Mouse (Mus musculus) hindbrain, embryonic 13.5 days (tissue): ENCODE results near the gene 9430097D07Rik. TPM values are rescaled to one million over a fixed set of nuclear protein-coding genes. Genes with fewer than 3 reads are reported as not detected.
A peak's percentile ranks its signal among the peaks of the same experiment; 100 is the strongest.

Source experiments
- ATAC-seq: fragments of 200-750 bp; cut with Nextera tagmentation; 2 replicates; pipeline ENCODE4 v1.8.0; 2017; ENCODE audit warnings: moderate TSS enrichment; ENCODE audit not compliant: low FRiP score
- H3K27ac ChIP-seq: fragments of 300-500 bp; sonication (generic); 2 replicates; pipeline ENCODE4 v1.5.1; 2015; ENCODE audit warnings: inconsistent platforms, mild to moderate bottlenecking, moderate library complexity
- H3K27me3 ChIP-seq: fragments of 300-500 bp; sonication (generic); 2 replicates; pipeline ENCODE4 v1.6.1; 2015; ENCODE audit warnings: mild to moderate bottlenecking, inconsistent platforms
- H3K36me3 ChIP-seq: fragments of 300-500 bp; sonication (generic); 2 replicates; pipeline ENCODE4 v1.6.1; 2015; ENCODE audit warnings: mild to moderate bottlenecking, inconsistent platforms
- H3K4me1 ChIP-seq: fragments of 300-500 bp; sonication (generic); replicated peaks from 2 replicates; pipeline ENCODE4 v1.6.1; 2015; ENCODE audit warnings: inconsistent platforms
- H3K4me2 ChIP-seq: fragments of 300-500 bp; sonication (generic); 2 replicates; pipeline ENCODE4 v1.6.1; 2015; ENCODE audit warnings: inconsistent platforms, mild to moderate bottlenecking, moderate library complexity
- H3K4me3 ChIP-seq: fragments of 300-500 bp; sonication (generic); 2 replicates; pipeline ENCODE4 v1.5.1; 2015; ENCODE audit warnings: mild to moderate bottlenecking, inconsistent platforms
- H3K9ac ChIP-seq: fragments of 300-500 bp; sonication (generic); 2 replicates; pipeline ENCODE4 v1.6.1; 2015; ENCODE audit warnings: mild to moderate bottlenecking, inconsistent platforms
- H3K9me3 ChIP-seq: fragments of 300-500 bp; sonication (generic); 2 replicates; pipeline ENCODE4 v1.6.1; 2016; ENCODE audit warnings: inconsistent platforms
- WGBS: fragments of 180-500 bp; shearing (Covaris S2); methylation state at CpG from one replicate; pipeline ENCODE4 v1.1.7; 2015; 5-methylcytosine and 5-hydroxymethylcytosine counted together
- polyA plus RNA-seq: library from polyadenylated mRNA; unstranded; fragments of >200 nt; fragmentation: Nextera tagmentation; extraction: Ambion mirVana; gene quantifications from 2 replicates; pipeline ENCODE4 v1.2.1, GENCODE M21; 2015

Gene 9430097D07Rik
- polyA plus RNA-seq, 1 experiment from 2014 or later = 0.56 TPM

DNA sequence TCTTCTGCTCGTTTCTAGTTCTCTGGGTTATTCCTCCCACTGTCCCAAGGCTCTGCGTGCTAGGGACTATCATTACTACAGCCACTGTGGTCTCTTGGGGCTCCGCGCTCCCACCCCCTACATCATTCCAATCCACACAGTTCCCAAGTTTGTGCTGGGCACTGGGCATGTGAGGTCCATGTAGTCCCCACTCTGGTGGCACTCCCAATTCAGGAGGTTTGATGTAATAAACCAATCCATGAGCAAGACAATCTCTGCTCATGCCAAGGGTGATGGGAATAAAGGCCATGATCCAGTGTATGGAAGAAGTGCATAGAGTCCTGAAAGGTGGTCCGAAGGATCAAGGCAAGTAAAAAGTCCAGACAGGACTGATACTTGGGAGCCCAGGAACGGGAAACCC, 987 bp downstream of the 9430097D07Rik start, which contains the start of gene Pip5kl1:
TSS of gene Pip5kl1 (plus strand) at position 301 of the 400 bp plus-strand sequence.
- Histone ChIP-seq H3K27ac (peak within 1 kb of the TSS; percentile 40; the same call in 1 of the 2 replicates), H3K4me3 (peak within 1 kb of the TSS; percentile 47), H3K4me1 (peaks cover 31% of the 10 kb centered on the region), H3K4me2 (peak within 1 kb of the TSS; percentile 91), H3K36me3 (peaks cover 11% of the 10 kb centered on the region), H3K27me3 (peaks cover 34% of the 10 kb centered on the region), H3K9me3 (no peaks in the 10 kb centered on the region), H3K9ac (peak within 1 kb of the TSS; percentile 76)
- no peak for ATAC-seq
- WGBS = 79% methylated on average over 6 of the region's 6 CpGs

DNA sequence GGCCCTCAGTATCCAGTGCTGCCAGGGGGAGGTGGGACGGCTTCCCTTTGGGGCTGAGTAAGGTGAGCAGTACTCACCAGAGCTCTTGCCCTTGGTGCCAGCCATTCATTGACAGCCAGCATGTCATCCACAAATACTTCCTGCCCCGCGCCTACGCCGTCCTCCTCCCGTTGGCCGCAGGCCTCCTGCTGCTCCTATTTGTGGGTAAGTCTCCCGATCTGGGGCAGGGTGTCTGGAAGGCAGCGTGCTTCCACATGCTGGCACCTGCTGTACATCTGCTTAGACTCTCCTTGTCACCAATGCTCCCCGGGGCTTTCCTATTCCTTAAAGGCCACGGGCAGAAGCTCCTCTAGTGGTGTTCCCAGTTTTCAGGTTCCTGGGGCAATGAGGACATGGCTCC, 3.3 kb downstream of the 9430097D07Rik start:
- ATAC-seq = no peak
- H3K27ac ChIP-seq = no peak overlapping the region
- WGBS = 92% methylated on average over 11 of the region's 11 CpGs
- no peaks in the 10 kb centered on the region for H3K9me3 ChIP-seq
- peaks cover 11% of the 10 kb centered on the region for H3K27me3 ChIP-seq
- no peak overlapping the region for H3K4me3 ChIP-seq
- H3K4me1 ChIP-seq = peaks cover 31% of the 10 kb centered on the region
- H3K4me2 ChIP-seq = peak overlapping the region; percentile 93; the same call in 1 of the 2 replicates
- H3K36me3 ChIP-seq = peaks cover 31% of the 10 kb centered on the region
- no peak overlapping the region for H3K9ac ChIP-seq

DNA sequence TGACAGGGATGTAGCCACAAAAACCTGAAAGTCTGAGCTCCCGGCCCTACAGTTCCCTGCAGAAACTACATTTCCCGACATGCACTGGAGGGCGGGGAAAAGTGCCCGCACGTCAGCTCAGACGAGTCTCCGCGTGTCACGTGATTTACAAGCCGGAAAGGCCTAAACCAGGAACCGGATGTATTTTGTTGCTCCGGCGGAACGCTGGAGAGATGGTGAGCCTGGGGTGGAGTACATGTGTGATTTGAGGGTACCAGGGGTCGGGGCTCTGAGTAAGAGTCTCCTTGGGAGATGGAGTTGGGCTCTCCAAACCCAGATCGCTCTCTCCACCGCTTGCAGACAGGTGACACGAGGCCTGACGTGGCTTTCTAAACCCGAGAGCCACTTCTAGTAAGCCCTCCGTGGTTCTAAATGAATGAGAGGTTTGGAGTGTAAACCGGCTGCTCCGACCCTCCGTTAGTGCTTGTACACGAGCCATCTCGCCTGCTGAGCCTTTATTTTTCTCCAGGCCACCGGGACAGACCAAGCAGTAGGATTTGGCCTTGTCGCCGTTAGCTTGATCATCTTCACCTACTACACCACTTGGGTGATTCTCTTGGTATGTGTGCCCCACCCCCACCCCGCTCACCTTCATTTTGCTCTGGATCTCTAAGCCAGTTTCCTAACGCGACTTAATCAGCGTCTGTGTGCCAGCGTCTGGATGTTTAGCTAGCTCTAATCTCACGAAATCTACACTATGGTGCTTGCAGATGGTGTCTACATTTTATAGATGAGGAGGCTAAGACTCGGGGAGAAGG, 4.6 kb downstream of the 9430097D07Rik start, which contains the start of gene Dpm2:
TSS of gene Dpm2 (plus strand) at position 161 of the 797 bp plus-strand sequence.
- Histone ChIP-seq H3K9ac (peak within 1 kb of the TSS; percentile 84), H3K4me2 (peak within 1 kb of the TSS; percentile 93), H3K36me3 (peaks cover 42% of the 10 kb centered on the region), H3K4me3 (peak within 1 kb of the TSS; percentile 85), H3K27ac (peak within 1 kb of the TSS; percentile 73), H3K4me1 (peaks cover 27% of the 10 kb centered on the region), H3K27me3 (no peaks in the 10 kb centered on the region), H3K9me3 (no peaks in the 10 kb centered on the region)
- 2% methylated on average over 36 of the region's 36 CpGs for WGBS
- peak; percentile 81 for ATAC-seq

DNA sequence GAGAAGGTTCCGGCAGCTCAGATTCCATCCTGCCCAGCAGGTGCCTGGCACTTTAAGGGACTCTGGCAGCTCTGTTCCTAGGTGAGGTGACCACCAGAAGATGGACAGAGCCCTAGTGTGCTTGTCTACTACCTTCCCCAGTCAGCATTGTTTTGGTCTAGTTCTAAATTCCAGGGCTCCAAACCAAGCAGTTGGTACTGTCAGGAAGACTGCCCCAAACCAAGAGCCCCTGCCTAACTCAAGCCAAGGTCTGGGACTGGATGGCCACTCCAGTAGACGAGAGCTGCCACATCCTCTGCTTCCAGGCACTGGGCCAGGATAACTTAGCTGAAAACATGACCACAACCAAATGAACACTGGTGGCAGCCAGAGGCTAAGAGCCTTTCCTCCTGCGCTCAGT, 6.5 kb downstream of the 9430097D07Rik start:
- H3K9me3 ChIP-seq = no peaks in the 10 kb centered on the region
- ATAC-seq = no peak
- WGBS = 90% methylated on average over 3 of the region's 3 CpGs
- H3K36me3 ChIP-seq = peaks cover 61% of the 10 kb centered on the region
- H3K27me3 ChIP-seq = no peaks in the 10 kb centered on the region
- peaks cover 15% of the 10 kb centered on the region for H3K4me1 ChIP-seq
- H3K4me2 ChIP-seq = no peak overlapping the region
- no peak overlapping the region for H3K4me3 ChIP-seq
- H3K9ac ChIP-seq = no peak overlapping the region
- no peak overlapping the region for H3K27ac ChIP-seq

DNA sequence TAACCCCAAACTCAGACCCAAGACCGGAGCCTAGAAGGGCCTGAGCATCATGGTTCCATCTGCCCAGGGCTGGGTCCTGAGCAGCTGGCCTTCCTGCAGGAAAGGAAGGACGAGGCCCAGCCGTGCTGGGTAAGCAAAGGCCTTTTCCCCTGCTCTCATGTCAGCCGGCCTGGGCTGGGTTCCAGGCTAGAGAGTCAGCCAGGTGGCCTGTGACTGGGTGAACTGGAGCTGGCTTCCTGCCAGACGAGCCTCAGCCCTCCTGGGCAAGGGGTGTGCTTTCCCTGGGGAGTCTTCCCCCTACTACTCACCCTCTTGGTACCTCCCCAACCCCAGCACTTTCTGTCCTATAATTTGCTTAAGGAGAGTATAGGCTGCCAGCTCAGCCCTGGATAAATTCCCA, 7.3 kb downstream of the 9430097D07Rik start:
- Histone ChIP-seq H3K4me3 (no peak overlapping the region), H3K27me3 (no peaks in the 10 kb centered on the region), H3K4me2 (no peak overlapping the region), H3K4me1 (peaks cover 15% of the 10 kb centered on the region), H3K36me3 (peaks cover 65% of the 10 kb centered on the region), H3K9ac (0 out of 2 replicates have a peak overlapping the region, but pooled peaks have one; percentile 9), H3K27ac (no peak overlapping the region), H3K9me3 (no peaks in the 10 kb centered on the region)
- ATAC-seq = no peak
- 75% methylated on average over 5 of the region's 5 CpGs for WGBS

DNA sequence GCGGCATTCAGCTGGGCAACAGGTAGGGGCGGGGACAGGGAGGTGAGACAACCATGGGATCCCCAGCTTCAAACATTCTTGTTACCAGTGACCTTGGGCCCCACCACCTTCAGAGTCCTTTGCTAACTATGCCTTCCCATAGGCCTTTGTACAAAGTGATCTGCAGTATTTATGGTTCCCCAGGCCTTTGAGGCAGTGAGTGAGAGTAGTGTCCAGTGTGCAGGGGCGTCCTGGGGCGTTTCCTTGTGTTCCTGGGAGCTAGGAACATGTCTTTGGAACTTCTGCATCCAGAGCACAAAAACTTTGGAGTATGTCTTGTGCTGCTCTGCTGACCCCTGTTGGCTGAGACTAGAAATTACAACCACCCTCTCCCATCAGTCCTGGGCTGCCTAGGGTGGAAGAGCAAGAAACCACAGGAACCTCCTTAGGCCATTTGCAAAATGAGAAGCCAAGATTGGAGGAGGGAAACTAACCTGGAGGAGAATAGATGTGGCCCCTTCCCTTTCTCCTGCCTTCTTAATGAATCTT, 8.9 kb downstream of the 9430097D07Rik start:
- no peak for ATAC-seq
- Histone ChIP-seq H3K9ac (no peak overlapping the region), H3K36me3 (peaks cover 71% of the 10 kb centered on the region), H3K9me3 (no peaks in the 10 kb centered on the region), H3K27ac (0 out of 2 replicates have a peak overlapping the region, but pooled peaks have one; percentile 30), H3K4me1 (peaks cover 6% of the 10 kb centered on the region), H3K4me2 (no peak overlapping the region), H3K4me3 (no peak overlapping the region), H3K27me3 (no peaks in the 10 kb centered on the region)
- WGBS = 49% methylated on average over 4 of the region's 4 CpGs

DNA sequence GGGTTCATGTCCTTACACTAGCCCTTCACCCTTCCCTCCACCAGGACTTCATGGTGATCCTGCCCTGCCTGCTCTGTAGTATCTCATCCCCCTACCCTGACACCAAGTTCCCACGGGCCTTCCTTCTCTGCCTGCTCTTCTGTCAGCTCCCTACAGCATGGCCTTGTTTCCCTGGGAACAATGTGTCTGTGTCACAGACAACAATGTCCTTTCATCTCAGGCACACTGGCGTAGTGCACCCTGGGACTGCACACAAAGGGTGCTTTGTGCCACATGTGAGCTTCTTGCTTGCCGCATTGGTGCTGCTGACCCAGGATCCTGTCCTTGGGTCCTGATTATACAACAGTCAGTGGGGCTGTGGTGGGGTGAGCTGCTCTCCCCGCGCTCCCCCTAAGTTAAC, 15.9 kb downstream of the 9430097D07Rik start:
- Histone ChIP-seq H3K4me2 (peak overlapping the region; percentile 19; the same call in 1 of the 2 replicates), H3K27ac (peak overlapping the region; percentile 84), H3K27me3 (no peaks in the 10 kb centered on the region), H3K36me3 (peaks cover 30% of the 10 kb centered on the region), H3K4me1 (peaks cover 60% of the 10 kb centered on the region), H3K9ac (peak overlapping the region; percentile 49; the same call in 1 of the 2 replicates), H3K4me3 (no peak overlapping the region), H3K9me3 (no peaks in the 10 kb centered on the region)
- 10% methylated on average over 5 of the region's 5 CpGs for WGBS
- ATAC-seq = peak; percentile 84

DNA sequence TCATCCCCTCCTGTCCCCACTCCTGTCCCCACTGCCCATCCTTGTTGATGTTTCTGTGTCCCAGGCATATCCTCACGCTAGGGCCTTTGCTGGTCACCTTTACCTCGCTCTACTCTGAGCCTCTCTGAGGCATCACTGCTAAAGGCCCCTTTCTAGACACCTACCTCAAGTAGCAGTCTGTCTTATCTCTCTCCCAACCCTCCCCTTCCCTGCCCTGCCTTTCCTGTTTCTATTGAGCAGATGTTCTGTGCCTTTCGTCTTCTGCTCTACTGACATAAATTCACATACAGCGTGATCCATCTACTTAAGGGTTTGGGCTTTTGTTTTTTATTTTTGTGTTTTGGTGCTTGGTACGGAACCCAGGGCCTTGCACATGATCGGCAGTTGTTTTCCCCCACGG, 19.5 kb downstream of the 9430097D07Rik start:
- no peaks in the 10 kb centered on the region for H3K9me3 ChIP-seq
- peaks cover 65% of the 10 kb centered on the region for H3K4me1 ChIP-seq
- H3K9ac ChIP-seq = peak overlapping the region; percentile 49; the same call in 1 of the 2 replicates
- H3K27ac ChIP-seq = peak overlapping the region; percentile 72
- no peaks in the 10 kb centered on the region for H3K36me3 ChIP-seq
- no peak overlapping the region for H3K4me2 ChIP-seq
- H3K27me3 ChIP-seq = no peaks in the 10 kb centered on the region
- WGBS = 66% methylated on average over 7 of the region's 7 CpGs
- no peak overlapping the region for H3K4me3 ChIP-seq
- no peak for ATAC-seq

DNA sequence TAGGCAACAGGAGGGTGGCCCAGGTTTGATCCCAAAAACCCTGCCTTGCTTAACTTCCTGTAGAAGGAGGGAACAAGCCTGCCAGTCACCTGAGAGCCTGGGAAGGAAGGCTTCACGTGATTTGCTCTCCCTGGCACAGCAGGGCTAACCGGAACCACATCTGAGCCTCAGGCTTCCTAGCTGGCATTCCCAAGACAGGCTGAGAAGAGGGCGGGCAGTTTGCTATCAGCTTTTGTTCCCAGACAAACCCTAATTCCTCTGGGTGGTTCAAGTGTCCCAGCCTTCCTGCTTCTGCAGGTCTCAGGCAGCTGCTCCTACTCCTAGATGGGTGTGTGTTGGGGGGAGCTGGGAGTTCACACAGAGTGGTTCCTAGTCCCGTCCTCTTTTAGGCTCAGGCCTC, 20.0 kb downstream of the 9430097D07Rik start:
- Histone ChIP-seq H3K4me3 (no peak overlapping the region), H3K27me3 (no peaks in the 10 kb centered on the region), H3K9me3 (no peaks in the 10 kb centered on the region), H3K4me1 (peaks cover 61% of the 10 kb centered on the region), H3K4me2 (no peak overlapping the region), H3K27ac (peak overlapping the region; percentile 72), H3K36me3 (no peaks in the 10 kb centered on the region), H3K9ac (peak overlapping the region; percentile 49; the same call in 1 of the 2 replicates)
- 40% methylated on average over 4 of the region's 4 CpGs for WGBS
- ATAC-seq = no peak

DNA sequence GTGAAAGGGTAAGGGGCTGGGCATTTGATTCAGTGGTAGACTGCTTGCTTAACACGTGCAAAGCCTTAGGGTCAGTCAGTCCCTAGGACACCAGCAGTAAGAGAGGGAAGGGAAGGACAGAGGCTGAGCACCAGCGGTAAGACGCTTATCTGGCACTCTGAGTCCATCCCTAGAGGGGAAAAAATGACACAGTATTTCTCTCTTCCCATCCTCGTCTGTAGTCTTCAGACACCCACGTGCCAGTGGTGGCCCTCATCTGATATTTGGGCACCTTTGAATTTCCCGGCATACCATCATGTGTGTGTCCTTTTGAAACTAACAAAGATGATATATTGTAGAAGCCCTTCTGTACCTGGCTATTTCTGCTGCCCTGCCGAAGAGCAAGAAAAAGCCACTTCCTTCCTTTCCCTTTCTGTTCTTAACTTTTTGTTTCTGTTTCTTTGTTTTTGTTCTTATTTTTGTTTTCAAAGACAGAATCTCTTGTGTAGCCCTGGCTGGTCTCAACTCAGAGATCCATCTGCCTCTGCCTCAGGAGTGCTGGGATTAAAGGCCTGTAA, 21.8 kb downstream of the 9430097D07Rik start:
- H3K9me3 ChIP-seq = no peaks in the 10 kb centered on the region
- no peaks in the 10 kb centered on the region for H3K27me3 ChIP-seq
- H3K4me1 ChIP-seq = peaks cover 50% of the 10 kb centered on the region
- H3K36me3 ChIP-seq = peaks cover 6% of the 10 kb centered on the region; the same call in 1 of the 2 replicates
- no peak for ATAC-seq
- H3K27ac ChIP-seq = no peak overlapping the region
- no peak overlapping the region for H3K9ac ChIP-seq
- H3K4me3 ChIP-seq = no peak overlapping the region
- 72% methylated on average over 7 of the region's 7 CpGs for WGBS
- H3K4me2 ChIP-seq = no peak overlapping the region

DNA sequence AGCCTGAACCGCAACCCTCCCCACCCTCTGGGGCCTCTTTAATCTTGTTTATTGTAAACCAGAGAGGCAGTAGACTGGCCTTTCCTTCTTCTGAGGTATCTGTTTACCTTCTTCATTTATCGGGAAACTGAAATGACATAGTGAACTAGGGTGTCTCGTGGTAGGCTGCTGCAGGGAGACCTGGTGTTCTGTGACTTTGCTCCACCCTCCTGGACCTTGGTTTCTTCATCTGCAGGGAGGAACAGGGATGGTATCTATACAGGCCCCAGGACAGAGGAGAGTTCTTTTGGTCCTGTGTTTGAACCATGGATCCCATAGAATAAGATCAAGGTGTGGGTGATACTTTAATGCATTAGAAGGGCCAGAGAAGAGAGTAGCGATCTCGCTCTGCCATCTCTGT, 24.2 kb downstream of the 9430097D07Rik start:
- no peak for ATAC-seq
- Histone ChIP-seq H3K4me3 (no peak overlapping the region), H3K36me3 (peaks cover 6% of the 10 kb centered on the region; the same call in 1 of the 2 replicates), H3K27me3 (no peaks in the 10 kb centered on the region), H3K9ac (0 out of 2 replicates have a peak overlapping the region, but pooled peaks have one; percentile 19), H3K4me1 (peaks cover 31% of the 10 kb centered on the region), H3K27ac (no peak overlapping the region), H3K4me2 (no peak overlapping the region), H3K9me3 (no peaks in the 10 kb centered on the region)
- WGBS = 89% methylated on average over 5 of the region's 5 CpGs

DNA sequence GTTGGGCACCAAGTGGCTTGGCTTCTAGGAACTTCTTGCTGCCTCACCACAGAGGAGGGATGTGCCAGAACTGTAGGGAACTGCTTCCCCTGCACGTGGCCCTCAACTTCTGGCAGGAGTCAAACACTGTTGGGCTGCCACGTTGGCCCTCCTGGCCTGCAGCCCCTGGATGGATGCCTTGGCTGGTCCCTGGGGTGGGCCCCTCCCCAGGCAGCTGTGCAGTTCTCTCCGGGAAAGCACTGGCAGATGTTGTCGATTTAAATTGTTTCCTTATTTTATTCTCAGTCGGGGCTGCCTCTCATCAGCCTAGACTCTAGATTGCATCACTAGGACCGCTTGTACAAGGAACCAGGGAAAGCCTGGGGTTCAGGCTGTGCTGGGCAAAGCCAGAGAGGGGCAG, 25.7 kb downstream of the 9430097D07Rik start:
- ATAC-seq = no peak
- whole genome bisulfite sequencing = 79% methylated on average over 6 of the region's 6 CpGs

More for the DNA sequence above, 25.7 kb downstream of the 9430097D07Rik start:
- Histone ChIP-seq H3K36me3 (peaks cover 6% of the 10 kb centered on the region; the same call in 1 of the 2 replicates), H3K27me3 (no peaks in the 10 kb centered on the region), H3K4me3 (no peak overlapping the region), H3K4me1 (peaks cover 18% of the 10 kb centered on the region; the same call in 1 of the 2 replicates), H3K4me2 (no peak overlapping the region), H3K9ac (no peak overlapping the region), H3K27ac (no peak overlapping the region), H3K9me3 (no peaks in the 10 kb centered on the region)
